Mouse (Mus musculus): Measurements from ENCODE around the gene Plxnb2. TPM values are rescaled to one million over a fixed set of nuclear protein-coding genes. Genes with fewer than 3 reads are reported as not detected.

Plxnb2 gene
- polyA plus RNA-seq, 1 experiment = 89.4 TPM

- no peak for TF ChIP-seq CTCF (IDR thresholded peaks at IDR 0.05; ENCODE audit: extremely low read depth, insufficient read depth, insufficient read length, insufficient replicate concordance)
- no peak for TF ChIP-seq POLR2A (IDR thresholded peaks at IDR 0.05; ENCODE audit: low read depth, low read length)
- H3K27ac ChIP-seq (ENCODE audit: insufficient read depth, low read length) = no peak overlapping the region
- no peak overlapping the region for H3K4me3 ChIP-seq (ENCODE audit: extremely low read depth, insufficient read depth, insufficient read length)
- H3K36me3 ChIP-seq (ENCODE audit: control insufficient read depth, insufficient read depth, low read length) = no peaks in the 10 kb centered on the region
- no peaks in the 10 kb centered on the region for H3K27me3 ChIP-seq (ENCODE audit: control insufficient read depth, insufficient read depth, low read length)
- peaks cover 16% of the 10 kb centered on the region; the same call in 1 of the 2 replicates for H3K4me1 ChIP-seq (ENCODE audit: control insufficient read depth, insufficient read depth, insufficient read length)
- no peak for DNase-seq (ENCODE audit: low read depth in 1 of 2, low spot score in 2 of 2)
Measured at GRCm38 (mm10) chr15:89152312-89152711, 28.3 kb downstream of the Plxnb2 start.

- no peak overlapping the region; the same call in 1 of the 2 replicates for H3K4me3 ChIP-seq (ENCODE audit: extremely low read depth, insufficient read depth, insufficient read length)
- DNase-seq (ENCODE audit: low read depth in 1 of 2, low spot score in 2 of 2) = peak in 1 of 2 experiments; percentile 55
- no peaks in the 10 kb centered on the region for H3K27me3 ChIP-seq (ENCODE audit: control insufficient read depth, insufficient read depth, low read length)
- peaks cover 30% of the 10 kb centered on the region; the same call in 1 of the 2 replicates for H3K4me1 ChIP-seq (ENCODE audit: control insufficient read depth, insufficient read depth, insufficient read length)
- peak overlapping the region; percentile 36; the same call in 1 of the 2 replicates for H3K27ac ChIP-seq (ENCODE audit: insufficient read depth, low read length)
- 12% methylated on average over 13 of the region's 13 CpGs for WGBS
- TF ChIP-seq POLR2A (IDR thresholded peaks at IDR 0.05; ENCODE audit: low read depth, low read length) (no peak), CTCF (IDR thresholded peaks at IDR 0.05; ENCODE audit: extremely low read depth, insufficient read depth, insufficient read length, insufficient replicate concordance) (no peak)
- no peaks in the 10 kb centered on the region for H3K36me3 ChIP-seq (ENCODE audit: control insufficient read depth, insufficient read depth, low read length)
Measured at GRCm38 (mm10) chr15:89150041-89150390, 30.6 kb downstream of the Plxnb2 start.

GRCm38 (mm10) chr15:89149271-89150040 lies 31.1 kb downstream of the Plxnb2 start, which contains the start of gene Mapk11:
Gene Mapk11 (minus strand): TSS chr15:89149628.
- 1% methylated on average over 61 of the region's 61 CpGs for WGBS
- peak; percentile 19 to 62 for DNase-seq (ENCODE audit: low read depth in 1 of 2, low spot score in 2 of 2)
- no peaks in the 10 kb centered on the region for H3K27me3 ChIP-seq (ENCODE audit: control insufficient read depth, insufficient read depth, low read length)

GRCm38 (mm10) chr15:89148496-89149270 lies 31.9 kb downstream of the Plxnb2 start:
- no peak for DNase-seq (ENCODE audit: low read depth in 1 of 2, low spot score in 2 of 2)
- WGBS = 14% methylated on average over 25 of the region's 25 CpGs
- peak overlapping the region; percentile 78 for H3K27ac ChIP-seq (ENCODE audit: insufficient read depth, low read length)

More at GRCm38 (mm10) chr15:89149271-89150040, 31.1 kb downstream of the Plxnb2 start, which contains the start of gene Mapk11:
- no peaks in the 10 kb centered on the region for H3K36me3 ChIP-seq (ENCODE audit: control insufficient read depth, insufficient read depth, low read length)
- H3K4me3 ChIP-seq (ENCODE audit: extremely low read depth, insufficient read depth, insufficient read length) = peak within 1 kb of the TSS; percentile 82
- peak within 1 kb of the TSS; percentile 78 for H3K27ac ChIP-seq (ENCODE audit: insufficient read depth, low read length)
- peaks cover 33% of the 10 kb centered on the region; the same call in 1 of the 2 replicates for H3K4me1 ChIP-seq (ENCODE audit: control insufficient read depth, insufficient read depth, insufficient read length)
- TF ChIP-seq CTCF (IDR thresholded peaks at IDR 0.05; ENCODE audit: extremely low read depth, insufficient read depth, insufficient read length, insufficient replicate concordance) (no peak), POLR2A (IDR thresholded peaks at IDR 0.05; ENCODE audit: low read depth, low read length) (no peak)

GRCm38 (mm10) chr15:89147895-89148294 lies 32.7 kb downstream of the Plxnb2 start:
- no peaks in the 10 kb centered on the region for H3K27me3 ChIP-seq (ENCODE audit: control insufficient read depth, insufficient read depth, low read length)

More at GRCm38 (mm10) chr15:89148496-89149270, 31.9 kb downstream of the Plxnb2 start:
- Histone ChIP-seq H3K27me3 (ENCODE audit: control insufficient read depth, insufficient read depth, low read length) (no peaks in the 10 kb centered on the region), H3K4me1 (ENCODE audit: control insufficient read depth, insufficient read depth, insufficient read length) (peaks cover 39% of the 10 kb centered on the region; the same call in 1 of the 2 replicates), H3K4me3 (ENCODE audit: extremely low read depth, insufficient read depth, insufficient read length) (peak overlapping the region; percentile 82), H3K36me3 (ENCODE audit: control insufficient read depth, insufficient read depth, low read length) (peaks cover 3% of the 10 kb centered on the region; the same call in 1 of the 2 replicates)
- TF ChIP-seq POLR2A (IDR thresholded peaks at IDR 0.05; ENCODE audit: low read depth, low read length) (no peak), CTCF (IDR thresholded peaks at IDR 0.05; ENCODE audit: extremely low read depth, insufficient read depth, insufficient read length, insufficient replicate concordance) (no peak)

GRCm38 (mm10) chr15:89147456-89147855 lies 33.1 kb downstream of the Plxnb2 start:
- peaks cover 39% of the 10 kb centered on the region; the same call in 1 of the 2 replicates for H3K4me1 ChIP-seq (ENCODE audit: control insufficient read depth, insufficient read depth, insufficient read length)
- no peaks in the 10 kb centered on the region for H3K27me3 ChIP-seq (ENCODE audit: control insufficient read depth, insufficient read depth, low read length)
- H3K4me3 ChIP-seq (ENCODE audit: extremely low read depth, insufficient read depth, insufficient read length) = no peak overlapping the region
- WGBS = 29% methylated on average over 10 of the region's 10 CpGs
- TF ChIP-seq CTCF (IDR thresholded peaks at IDR 0.05; ENCODE audit: extremely low read depth, insufficient read depth, insufficient read length, insufficient replicate concordance) = no peak
- peaks cover 4% of the 10 kb centered on the region for H3K36me3 ChIP-seq (ENCODE audit: control insufficient read depth, insufficient read depth, low read length)
- no peak for DNase-seq (ENCODE audit: low read depth in 1 of 2, low spot score in 2 of 2)
- H3K27ac ChIP-seq (ENCODE audit: insufficient read depth, low read length) = peak overlapping the region; percentile 15

More at GRCm38 (mm10) chr15:89147895-89148294, 32.7 kb downstream of the Plxnb2 start:
- no peak for DNase-seq (ENCODE audit: low read depth in 1 of 2, low spot score in 2 of 2)
- TF ChIP-seq CTCF (IDR thresholded peaks at IDR 0.05; ENCODE audit: extremely low read depth, insufficient read depth, insufficient read length, insufficient replicate concordance) (no peak), POLR2A (IDR thresholded peaks at IDR 0.05; ENCODE audit: low read depth, low read length) (no peak)
- 66% methylated on average over 4 of the region's 4 CpGs for WGBS
- H3K36me3 ChIP-seq (ENCODE audit: control insufficient read depth, insufficient read depth, low read length) = peaks cover 4% of the 10 kb centered on the region
- H3K4me3 ChIP-seq (ENCODE audit: extremely low read depth, insufficient read depth, insufficient read length) = peak overlapping the region; percentile 7; the same call in 1 of the 2 replicates
- no peak overlapping the region for H3K27ac ChIP-seq (ENCODE audit: insufficient read depth, low read length)
- peaks cover 39% of the 10 kb centered on the region; the same call in 1 of the 2 replicates for H3K4me1 ChIP-seq (ENCODE audit: control insufficient read depth, insufficient read depth, insufficient read length)

Data from spleen, adult 2 months (tissue).